Mouse (Mus musculus) E14TG2a.4 (cell line): ENCODE data around the gene Slamf9.

Experiments
- H3K27me3 ChIP-seq: 2 replicates; pipeline ENCODE4 v1.6.1; 2014; ENCODE audit warnings: low read length, control low read depth; ENCODE audit not compliant: insufficient read depth
- H3K36me3 ChIP-seq: 2 replicates; pipeline ENCODE4 v1.6.1; 2014; ENCODE audit warnings: low read length, control low read depth; ENCODE audit not compliant: insufficient read depth
- H3K4me1 ChIP-seq: replicated peaks from 2 replicates; pipeline ENCODE4 v1.6.1; 2014; ENCODE audit warnings: low read depth, low read length, control low read depth
- H3K4me3 ChIP-seq: replicated peaks from 2 replicates; pipeline ENCODE4 v1.5.1; 2014; ENCODE audit warnings: mild to moderate bottlenecking, low read length
- H3K9me3 ChIP-seq: 2 replicates; pipeline ENCODE4 v1.6.1; 2014; ENCODE audit warnings: low read length, control low read depth
- CTCF ChIP-seq: conservative IDR thresholded peaks from 2 replicates; pipeline ENCODE4 v1.5.1; 2014; ENCODE audit warnings: low read length
- NANOG ChIP-seq: IDR thresholded peaks from 2 replicates; pipeline ENCODE4 v1.6.1; 2014; ENCODE audit warnings: borderline replicate concordance, low read length, mixed read lengths
- POU5F1 ChIP-seq: IDR thresholded peaks from 2 replicates; pipeline ENCODE4 v1.6.1; 2014; ENCODE audit warnings: low read length, borderline replicate concordance

The Slamf9 gene

GRCm38 (mm10) chr1:172502145-172503110 is 27.3 kb downstream of the Slamf9 start:
- Histone ChIP-seq H3K4me1 (peaks cover 78% of the 10 kb centered on the region), H3K27me3 (peaks cover 12% of the 10 kb centered on the region; the same call in 1 of the 2 replicates), H3K36me3 (peaks cover 38% of the 10 kb centered on the region), H3K4me3 (peak overlapping the region; percentile 87), H3K9me3 (no peaks in the 10 kb centered on the region)
- TF ChIP-seq POU5F1 (no peak), CTCF (no peak), NANOG (no peak)

- Histone ChIP-seq H3K9me3 (no peaks in the 10 kb centered on the region), H3K36me3 (peaks cover 38% of the 10 kb centered on the region), H3K4me1 (peaks cover 69% of the 10 kb centered on the region), H3K27me3 (peaks cover 7% of the 10 kb centered on the region; the same call in 1 of the 2 replicates), H3K4me3 (peak overlapping the region; percentile 87)
- TF ChIP-seq NANOG: no peak
- TF ChIP-seq POU5F1: no peak
- no peak for TF ChIP-seq CTCF
Observed at GRCm38 (mm10) chr1:172503111-172503997, 28.2 kb downstream of the Slamf9 start.

GRCm38 (mm10) chr1:172504756-172505155 is 29.6 kb downstream of the Slamf9 start:
- H3K9me3 ChIP-seq: no peaks in the 10 kb centered on the region
- H3K4me3 ChIP-seq: peak overlapping the region; percentile 24
- no peak for TF ChIP-seq POU5F1
- no peak for TF ChIP-seq CTCF
- TF ChIP-seq NANOG: no peak
- peaks cover 61% of the 10 kb centered on the region for H3K4me1 ChIP-seq
- peaks cover 7% of the 10 kb centered on the region; the same call in 1 of the 2 replicates for H3K27me3 ChIP-seq
- H3K36me3 ChIP-seq: peaks cover 41% of the 10 kb centered on the region

DNA sequence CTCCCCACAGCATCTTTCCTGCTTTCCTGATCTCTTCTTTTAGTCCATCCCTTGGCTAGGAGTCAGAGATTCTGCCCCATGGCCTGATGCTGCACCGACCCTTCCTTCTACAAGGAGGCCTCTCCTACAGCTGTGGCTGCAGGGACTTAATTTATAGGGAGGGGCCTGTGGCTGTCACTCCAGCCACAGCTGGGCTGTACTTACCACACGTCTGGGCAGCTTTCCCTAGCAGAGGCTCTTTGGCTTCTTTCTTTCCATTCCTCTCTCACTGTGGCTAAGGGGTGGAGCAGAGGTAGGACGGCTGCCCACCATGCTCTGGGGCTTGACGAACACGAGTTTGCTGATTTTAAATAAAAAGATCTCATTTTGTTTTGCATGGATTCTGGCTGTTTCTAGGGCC is 31.8 kb downstream of the Slamf9 start:
- Histone ChIP-seq H3K36me3 (peaks cover 41% of the 10 kb centered on the region), H3K27me3 (peaks cover 4% of the 10 kb centered on the region; the same call in 1 of the 2 replicates), H3K9me3 (no peaks in the 10 kb centered on the region), H3K4me3 (no peak overlapping the region), H3K4me1 (peaks cover 68% of the 10 kb centered on the region)
- no peak for TF ChIP-seq POU5F1
- no peak for TF ChIP-seq CTCF
- TF ChIP-seq NANOG: no peak

- peaks cover 68% of the 10 kb centered on the region for H3K4me1 ChIP-seq
- peaks cover 41% of the 10 kb centered on the region for H3K36me3 ChIP-seq
- TF ChIP-seq POU5F1: no peak
- no peak for TF ChIP-seq NANOG
- no peak for TF ChIP-seq CTCF
Observed at GRCm38 (mm10) chr1:172507701-172508100, 32.5 kb downstream of the Slamf9 start.

DNA sequence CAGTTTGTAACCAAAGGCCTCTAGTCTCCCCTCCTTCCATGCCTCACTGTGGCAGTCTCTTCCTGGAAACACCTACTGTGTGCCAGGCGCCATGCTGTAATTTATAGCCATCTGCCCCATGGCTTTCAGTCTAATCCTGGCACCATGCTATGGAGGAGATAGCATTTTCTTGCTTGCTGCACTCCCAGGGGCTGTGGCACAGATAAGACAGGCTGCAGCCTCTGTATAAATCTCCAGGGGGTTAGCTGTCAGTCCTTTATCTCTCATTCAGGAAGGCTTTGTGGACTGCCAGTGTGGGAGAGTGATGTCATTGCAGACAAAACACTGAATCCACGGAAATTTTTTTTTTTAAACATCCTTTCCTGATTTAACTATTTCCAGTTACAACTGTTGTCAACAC is 33.0 kb downstream of the Slamf9 start:
- TF ChIP-seq NANOG: no peak
- no peak for TF ChIP-seq CTCF
- TF ChIP-seq POU5F1: no peak
- Histone ChIP-seq H3K27me3 (peaks cover 4% of the 10 kb centered on the region; the same call in 1 of the 2 replicates), H3K4me3 (no peak overlapping the region), H3K9me3 (no peaks in the 10 kb centered on the region), H3K36me3 (peaks cover 41% of the 10 kb centered on the region), H3K4me1 (peaks cover 68% of the 10 kb centered on the region)

More at GRCm38 (mm10) chr1:172507701-172508100, 32.5 kb downstream of the Slamf9 start:
- H3K4me3 ChIP-seq: no peak overlapping the region
- H3K9me3 ChIP-seq: no peaks in the 10 kb centered on the region
- peaks cover 4% of the 10 kb centered on the region; the same call in 1 of the 2 replicates for H3K27me3 ChIP-seq

- H3K27me3 ChIP-seq: peaks cover 4% of the 10 kb centered on the region; the same call in 1 of the 2 replicates
- no peak for TF ChIP-seq CTCF
- no peak for TF ChIP-seq NANOG
- TF ChIP-seq POU5F1: no peak
- peaks cover 69% of the 10 kb centered on the region for H3K4me1 ChIP-seq
- H3K9me3 ChIP-seq: no peaks in the 10 kb centered on the region
- peaks cover 41% of the 10 kb centered on the region for H3K36me3 ChIP-seq
- no peak overlapping the region for H3K4me3 ChIP-seq
Observed at GRCm38 (mm10) chr1:172509235-172509634, 34.1 kb downstream of the Slamf9 start.
